22 mouse cellular contexts compared by ENCODE assay signal in genomic region chr17:72648607-72649217, GRCm38 (mm10). TPM values are rescaled to one million over a fixed set of nuclear protein-coding genes. Genes with fewer than 3 reads are reported as not detected.
A peak's percentile ranks its signal among the peaks of the same experiment; 100 is the strongest.
DNase-seq lines count a peak whose midpoint lies in the region.
"Had no signal": no experiment of that assay in that cellular context is flagged by ENCODE, and none has a peak within 500 bp of the region (broad histone marks: within the 10 kb centered on the region; RNA-seq: fewer than 3 reads in every experiment).

No protein-coding gene starts in this region.

- DNase-seq in heart, adult 11 months: peak; percentile 46
- no peak for DNase-seq in heart, postnatal 14 days
- peak; percentile 32 for DNase-seq in urinary bladder, postnatal 14 days (ENCODE audit: low spot score)
- no peak for DNase-seq in urinary bladder, adult 2 months (ENCODE audit: low spot score)
- peak; percentile 40 for DNase-seq in lung, postnatal 36 days
- no peak for DNase-seq in cerebellum, adult 11-12 months
- DNase-seq in layer of hippocampus, adult 9-10 months (ENCODE audit: low spot score): no peak
- DNase-seq: adrenal gland, adult 8-10 months; cerebellum, adult 8-10 months; cerebellum, postnatal 25 days; gastrocnemius, postnatal 36 days; heart, adult 2 months; kidney, adult 9 months; kidney, postnatal 10 days; liver; right cerebral cortex, adult 18-20 months; thymus, adult 18-20 months; thymus, postnatal 25 days had no signal

- intact Hi-C loops in heart, postnatal 14 days (cut with DNase I): no loop called here

RNA-seq across cellular contexts. Expression of gene Alk, which starts 44.3 kb away (rescaled TPM):
- under 1 TPM in 1 of 2 experiments, not detected in 1; 0.05 TPM for total RNA-seq in heart, postnatal 14 days (2021)
- 0.01 and 0.04 TPM in 2 replicates for polyA plus RNA-seq in urinary bladder, adult 2 months (2012; rRNA removed)
- total RNA-seq: gastrocnemius, adult 18-20 months; heart, adult 2 months; hematopoietic stem cell, adult 5-6 weeks; megakaryocyte-erythroid progenitor cell, adult 5-6 weeks had no signal
- polyA plus RNA-seq: macrophage had no signal

Comparison
In these comparisons a context has a peak if more than half of its experiments do, and no peak if none do; other contexts are left out.
1. DNase-seq: peak in heart, adult 11 months (single experiment), urinary bladder, postnatal 14 days (single experiment) and lung, postnatal 36 days (single experiment); none in heart, postnatal 14 days (0 of 2), urinary bladder, adult 2 months (single experiment), cerebellum, adult 11-12 months (single experiment) and layer of hippocampus, adult 9-10 months (single experiment).